Mouse (Mus musculus) MEL (cell line): ENCODE measurements at regions not wholly inside any gene's neighbourhood (a gene's known extent, or its start where the extent isn't known, plus 50 kb on each side); places are given as distances from the start of the nearest gene placed in this dataset.

ENCODE experiments used
- DNase-seq: peaks from one replicate; pipeline ENCODE4 v3.0.0; 2011; ENCODE audit warnings: low read depth, low spot score
- H3K27ac ChIP-seq: 2 replicates; pipeline ENCODE4 v1.5.1; 2012; ENCODE audit warnings: low read depth, mild to moderate bottlenecking, control low read depth, low read length, moderate library complexity; ENCODE audit not compliant: control insufficient read depth
- H3K27me3 ChIP-seq, 2 experiments: fragments of 150-350 bp in 1 of 2; sonication (generic) in 1 of 2; 2 replicates each; pipeline ENCODE4 v1.6.1; 2012; ENCODE audit warnings: low read length in 2 of 2, mild to moderate bottlenecking in 2 of 2, improper control_type of control experiment in 1 of 2, moderate library complexity in 1 of 2; ENCODE audit not compliant: insufficient read depth in 2 of 2, control insufficient read depth in 1 of 2
- H3K36me3 ChIP-seq, 2 experiments: 2 replicates each; pipeline ENCODE4 v1.6.1; 2012 to 2014; ENCODE audit warnings: low read length in 2 of 2, improper control_type of control experiment in 1 of 2, inconsistent platforms in 1 of 2, mild to moderate bottlenecking in 1 of 2; ENCODE audit not compliant: insufficient read depth in 2 of 2, control insufficient read depth in 1 of 2
- H3K4me1 ChIP-seq, 2 experiments: fragments of 150-350 bp in 1 of 2; sonication (generic) in 1 of 2; 2 replicates each; pipeline ENCODE4 v1.6.1; 2012; ENCODE audit warnings: low read length in 2 of 2, improper control_type of control experiment in 1 of 2, mild to moderate bottlenecking in 1 of 2; ENCODE audit not compliant: insufficient read depth in 2 of 2, control insufficient read depth in 1 of 2
- H3K4me3 ChIP-seq, 2 experiments: fragments of 150-350 bp in 1 of 2; sonication (generic) in 1 of 2; 2 replicates each; pipeline ENCODE4 v1.5.1; 2012; ENCODE audit warnings: low read depth in 2 of 2, low read length in 2 of 2, mild to moderate bottlenecking in 2 of 2, moderate library complexity in 2 of 2, control low read depth in 1 of 2, improper control_type of control experiment in 1 of 2; ENCODE audit not compliant: control insufficient read depth in 1 of 2, insufficient read depth in 1 of 2
- H3K79me2 ChIP-seq: 2 replicates; pipeline ENCODE4 v1.6.1; 2012; ENCODE audit warnings: mild to moderate bottlenecking, low read length, moderate library complexity; ENCODE audit not compliant: control insufficient read depth, poor library complexity, insufficient read depth
- H3K9ac ChIP-seq: 2 replicates; pipeline ENCODE4 v1.6.1; 2012; ENCODE audit warnings: low read depth, mild to moderate bottlenecking, control low read depth, low read length, moderate library complexity; ENCODE audit not compliant: control insufficient read depth, poor library complexity, severe bottlenecking
- H3K9me3 ChIP-seq: fragments of 150-350 bp; sonication (generic); replicated peaks from 2 replicates; pipeline ENCODE4 v1.6.1; 2012; ENCODE audit warnings: mild to moderate bottlenecking, low read length, improper control_type of control experiment, moderate library complexity; ENCODE audit not compliant: insufficient read depth
- CTCF ChIP-seq, 3 experiments: IDR thresholded peaks in 2 of 3; conservative IDR thresholded peaks in 1 of 3; 2 replicates each; pipeline ENCODE4 v1.5.1; 2011 to 2012; ENCODE audit warnings: low read length in 3 of 3, low read depth in 2 of 3, mild to moderate bottlenecking in 2 of 3, improper control_type of control experiment in 1 of 3, inconsistent platforms in 1 of 3, mixed read lengths in 1 of 3, moderate library complexity in 1 of 3; ENCODE audit not compliant: control insufficient read depth in 1 of 3, insufficient read depth in 1 of 3, poor library complexity in 1 of 3, severe bottlenecking in 1 of 3
- E2F4 ChIP-seq: IDR thresholded peaks from 2 replicates; pipeline ENCODE4 v1.6.1; 2011; ENCODE audit warnings: low read depth, low read length, improper control_type of control experiment, borderline replicate concordance
- ELF1 ChIP-seq: IDR thresholded peaks from 2 replicates; pipeline ENCODE4 v1.6.1; 2014; ENCODE audit warnings: low read depth, mild to moderate bottlenecking, inconsistent platforms, low read length, improper control_type of control experiment, moderate library complexity
- EP300 ChIP-seq, 2 experiments: IDR thresholded peaks; 2 replicates each; pipeline ENCODE4 v1.6.1; 2011; ENCODE audit warnings: improper control_type of control experiment in 2 of 2, low read length in 2 of 2, low read depth in 1 of 2, mild to moderate bottlenecking in 1 of 2
- ETS1 ChIP-seq: IDR thresholded peaks from 2 replicates; pipeline ENCODE4 v1.6.1; 2012; ENCODE audit warnings: low read depth, mild to moderate bottlenecking, inconsistent platforms, low read length, improper control_type of control experiment, moderate library complexity
- GATA1 ChIP-seq: IDR thresholded peaks from 2 replicates; pipeline ENCODE4 v1.6.1; 2011; ENCODE audit warnings: low read depth, low read length, improper control_type of control experiment
- HCFC1 ChIP-seq: IDR thresholded peaks from 2 replicates; pipeline ENCODE4 v1.6.1; 2012; ENCODE audit warnings: low read depth, mild to moderate bottlenecking, inconsistent platforms, low read length, improper control_type of control experiment, moderate library complexity
- KAT2A ChIP-seq: conservative IDR thresholded peaks from 2 replicates; pipeline ENCODE4 v1.6.1; 2012; ENCODE audit warnings: low read depth, low read length, improper control_type of control experiment, inconsistent platforms
- MAX ChIP-seq: IDR thresholded peaks from 2 replicates; pipeline ENCODE4 v1.6.1; 2011; ENCODE audit warnings: low read length, improper control_type of control experiment
- MEF2A ChIP-seq: IDR thresholded peaks from 2 replicates; pipeline ENCODE4 v1.6.1; 2014; ENCODE audit warnings: low read depth, mild to moderate bottlenecking, inconsistent platforms, low read length, improper control_type of control experiment; ENCODE audit not compliant: poor library complexity, insufficient replicate concordance, severe bottlenecking; ENCODE audit errors: extremely low read depth
- MYB ChIP-seq: IDR thresholded peaks from 2 replicates; pipeline ENCODE4 v1.6.1; 2011; ENCODE audit warnings: mild to moderate bottlenecking, low read depth, low read length, improper control_type of control experiment
- NELFE ChIP-seq: IDR thresholded peaks from 2 replicates; pipeline ENCODE4 v1.6.1; 2011; ENCODE audit warnings: low read depth, low read length, improper control_type of control experiment
- NRF1 ChIP-seq: IDR thresholded peaks from 2 replicates; pipeline ENCODE4 v1.6.1; 2014; ENCODE audit warnings: low read depth, mild to moderate bottlenecking, inconsistent platforms, low read length, improper control_type of control experiment, moderate library complexity; ENCODE audit not compliant: poor library complexity, insufficient read depth, severe bottlenecking
- POLR2A ChIP-seq, 2 experiments: IDR thresholded peaks; 2 replicates each; pipeline ENCODE4 v1.6.1; 2011 to 2012; ENCODE audit warnings: low read length in 2 of 2, mild to moderate bottlenecking in 2 of 2, control low read depth in 1 of 2, improper control_type of control experiment in 1 of 2, low read depth in 1 of 2, moderate library complexity in 1 of 2; ENCODE audit not compliant: control insufficient read depth in 1 of 2, insufficient read depth in 1 of 2, poor library complexity in 1 of 2
- POLR2AphosphoS2 ChIP-seq: IDR thresholded peaks from 2 replicates; pipeline ENCODE4 v1.6.1; 2011; ENCODE audit warnings: low read length, improper control_type of control experiment
- POLR2AphosphoS5 ChIP-seq: IDR thresholded peaks from 2 replicates; pipeline ENCODE4 v1.6.1; 2012; ENCODE audit warnings: low read depth, borderline replicate concordance, mild to moderate bottlenecking, inconsistent platforms, low read length, moderate library complexity, mixed read lengths
- RAD21 ChIP-seq: IDR thresholded peaks from 2 replicates; pipeline ENCODE4 v1.6.1; 2011; ENCODE audit warnings: mild to moderate bottlenecking, low read depth, low read length, improper control_type of control experiment
- RCOR1 ChIP-seq: IDR thresholded peaks from 2 replicates; pipeline ENCODE4 v1.6.1; 2012; ENCODE audit warnings: low read depth, mild to moderate bottlenecking, inconsistent platforms, low read length, improper control_type of control experiment
- SIN3A ChIP-seq: IDR thresholded peaks from 2 replicates; pipeline ENCODE4 v1.6.1; 2012; ENCODE audit warnings: low read length, improper control_type of control experiment, inconsistent platforms
- SMC3 ChIP-seq: IDR thresholded peaks from 2 replicates; pipeline ENCODE4 v1.6.1; 2011; ENCODE audit warnings: low read depth, low read length, improper control_type of control experiment
- TAL1 ChIP-seq: IDR thresholded peaks from 2 replicates; pipeline ENCODE4 v1.6.1; 2012; ENCODE audit warnings: mild to moderate bottlenecking, inconsistent platforms, low read length, moderate library complexity, mixed read lengths
- TBP ChIP-seq: IDR thresholded peaks from 2 replicates; pipeline ENCODE4 v1.8.0; 2011; ENCODE audit warnings: low read depth, low read length, improper control_type of control experiment
- USF1 ChIP-seq: IDR thresholded peaks from 2 replicates; pipeline ENCODE4 v1.6.1; 2014; ENCODE audit warnings: low read depth, mild to moderate bottlenecking, inconsistent platforms, low read length, improper control_type of control experiment, moderate library complexity
- USF2 ChIP-seq, 2 experiments: IDR thresholded peaks; 2 replicates each; pipeline ENCODE4 v1.6.1; 2011 to 2012; ENCODE audit warnings: improper control_type of control experiment in 2 of 2, low read length in 2 of 2, borderline replicate concordance in 1 of 2, inconsistent platforms in 1 of 2, low read depth in 1 of 2, mild to moderate bottlenecking in 1 of 2; ENCODE audit not compliant: insufficient read depth in 1 of 2
- ZKSCAN1 ChIP-seq: IDR thresholded peaks from 2 replicates; pipeline ENCODE4 v1.6.1; 2012; ENCODE audit warnings: low read depth, mild to moderate bottlenecking, inconsistent platforms, low read length, improper control_type of control experiment, moderate library complexity

- H3K79me2 ChIP-seq = no peaks in the 10 kb centered on the region
- no peaks in the 10 kb centered on the region for H3K9me3 ChIP-seq
- H3K36me3 ChIP-seq = no peaks in the 10 kb centered on the region
- no peak overlapping the region for H3K4me3 ChIP-seq
- H3K27ac ChIP-seq = no peak overlapping the region
- DNase-seq = no peak
- TF ChIP-seq USF1 (no peak), POLR2A (IDR thresholded peaks at IDR 0.05; ENCODE audit: control insufficient read depth in 1 of 2, insufficient read depth in 1 of 2, low read depth in 1 of 2, low read length in 2 of 2, poor library complexity in 1 of 2) (no peak), E2F4 (no peak), SIN3A (no peak), EP300 (IDR thresholded peaks at IDR 0.05; ENCODE audit: low read depth in 1 of 2, low read length in 2 of 2) (no peak), USF2 (IDR thresholded peaks at IDR 0.05; ENCODE audit: borderline replicate concordance in 1 of 2, insufficient read depth in 1 of 2, low read depth in 1 of 2, low read length in 2 of 2) (no peak), NELFE (no peak)
- no peak overlapping the region for H3K9ac ChIP-seq
- no peaks in the 10 kb centered on the region for H3K4me1 ChIP-seq
- no peaks in the 10 kb centered on the region for H3K27me3 ChIP-seq
Observed at GRCm38 (mm10) chr4:137211288-137211687, 66.0 kb upstream of the Wnt4 start.

GRCm38 (mm10) chr4:137210525-137210924, 66.8 kb upstream of the Wnt4 start:
- no peak overlapping the region for H3K27ac ChIP-seq
- H3K79me2 ChIP-seq = no peaks in the 10 kb centered on the region
- H3K9me3 ChIP-seq = no peaks in the 10 kb centered on the region
- H3K36me3 ChIP-seq = no peaks in the 10 kb centered on the region
- no peaks in the 10 kb centered on the region for H3K27me3 ChIP-seq
- H3K4me1 ChIP-seq = no peaks in the 10 kb centered on the region
- H3K9ac ChIP-seq = no peak overlapping the region
- H3K4me3 ChIP-seq = no peak overlapping the region
- no peak for DNase-seq
- TF ChIP-seq KAT2A (no peak), ELF1 (no peak), CTCF (IDR thresholded peaks at IDR 0.05 in 2 of 3, conservative IDR thresholded peaks at IDR 0.05 in 1 of 3; ENCODE audit: control insufficient read depth in 1 of 3, insufficient read depth in 1 of 3, low read depth in 2 of 3, low read length in 3 of 3, poor library complexity in 1 of 3, severe bottlenecking in 1 of 3) (no peak), NRF1 (no peak)

GRCm38 (mm10) chr4:137200968-137201367, 76.3 kb upstream of the Wnt4 start:
- Histone ChIP-seq H3K36me3 (no peaks in the 10 kb centered on the region), H3K4me1 (no peaks in the 10 kb centered on the region), H3K79me2 (no peaks in the 10 kb centered on the region), H3K27me3 (no peaks in the 10 kb centered on the region), H3K27ac (no peak overlapping the region), H3K9me3 (no peaks in the 10 kb centered on the region), H3K9ac (no peak overlapping the region), H3K4me3 (no peak overlapping the region)
- no peak for TF ChIP-seq MEF2A
- TF ChIP-seq NRF1 = no peak
- no peak for TF ChIP-seq MYB
- no peak for TF ChIP-seq ZKSCAN1
- TF ChIP-seq NELFE = no peak
- no peak for TF ChIP-seq POLR2AphosphoS2
- TF ChIP-seq RAD21 = no peak
- no peak for TF ChIP-seq TAL1
- TF ChIP-seq ETS1 = no peak
- TF ChIP-seq HCFC1 = no peak
- TF ChIP-seq MAX = no peak
- TF ChIP-seq POLR2AphosphoS5 = no peak
- TF ChIP-seq KAT2A = no peak
- no peak for TF ChIP-seq SMC3
- TF ChIP-seq TBP = no peak
- TF ChIP-seq GATA1 = no peak
- TF ChIP-seq RCOR1 = no peak
- no peak for TF ChIP-seq POLR2A (IDR thresholded peaks at IDR 0.05; ENCODE audit: control insufficient read depth in 1 of 2, insufficient read depth in 1 of 2, low read depth in 1 of 2, low read length in 2 of 2, poor library complexity in 1 of 2)
- DNase-seq = no peak
